Mouse (Mus musculus) left cerebral cortex, postnatal 36 days (tissue): Measurements from ENCODE around the gene Mrpl2. TPM values are rescaled to one million over a fixed set of nuclear protein-coding genes. Genes with fewer than 3 reads are reported as not detected.

Experiments
- DNase-seq, 2 experiments: peaks; one replicate each; pipeline ENCODE4 v3.0.0; 2021 to 2022; ENCODE audit warnings: low spot score in 2 of 2, mixed read lengths in 1 of 2
- intact Hi-C: fragments of 180-260 bp; cut with DNase I; formaldehyde crosslinking; loops from one replicate; pipeline ENCODE4 v1.15.1; 2025
- total RNA-seq, 2 experiments: library from RNA; stranded (reverse); gene quantifications; 2 replicates each; pipeline ENCODE4 v1.2.3; 2021

Gene Mrpl2
- total RNA-seq, 2 experiments from 2014 or later = 52.5 to 54.7 TPM

DNA sequence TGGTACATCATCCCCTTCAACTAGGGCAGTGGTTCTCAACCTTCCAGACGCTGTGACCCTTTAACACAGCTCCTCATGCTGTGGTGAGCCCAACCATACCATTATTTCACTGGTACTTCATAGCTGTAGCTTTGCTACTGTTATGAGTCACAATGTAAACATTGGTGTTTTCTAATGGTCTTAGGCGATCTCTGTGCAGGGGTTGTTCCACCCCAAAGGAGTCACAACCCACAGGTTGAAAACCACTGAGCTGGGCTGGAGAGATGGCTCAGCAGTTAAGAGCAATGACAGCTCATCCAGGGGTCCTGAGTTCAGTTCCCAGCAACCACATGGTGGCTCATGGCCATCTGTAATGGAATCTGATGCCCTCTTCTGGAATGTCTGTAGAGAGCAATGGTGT is 45.4 kb downstream of the Mrpl2 start:
- intact Hi-C loops = no loop called here

DNA sequence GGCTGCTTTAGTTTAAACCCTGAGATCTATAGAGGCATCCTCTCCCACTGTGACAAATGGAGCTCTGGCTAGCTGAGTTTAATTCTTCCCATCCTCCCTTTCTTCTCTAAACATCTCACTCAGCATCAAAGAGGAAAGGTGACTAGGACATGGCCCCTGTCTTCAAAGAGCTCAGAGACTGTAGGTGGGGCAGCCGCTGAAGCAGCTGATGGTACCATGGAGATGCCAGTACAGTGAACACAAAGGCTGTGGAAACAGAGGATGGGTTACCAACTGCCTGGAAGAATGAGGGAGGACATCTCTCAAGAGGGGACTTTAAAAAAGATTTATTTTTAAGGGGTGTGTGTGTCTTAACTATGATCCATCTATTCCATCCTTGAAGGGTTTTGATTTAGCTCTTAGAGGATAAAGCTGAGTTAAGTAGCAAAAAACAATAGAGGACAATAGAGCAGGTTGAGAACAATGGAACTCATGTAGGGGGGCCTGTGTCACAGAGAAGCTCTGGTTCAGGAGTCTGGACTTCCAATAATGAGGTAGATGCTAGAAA is 48.6 kb downstream of the Mrpl2 start:
- intact Hi-C loops = no loop called here
- no peak for DNase-seq

More for the DNA sequence above, 45.4 kb downstream of the Mrpl2 start:
- no peak for DNase-seq

DNA sequence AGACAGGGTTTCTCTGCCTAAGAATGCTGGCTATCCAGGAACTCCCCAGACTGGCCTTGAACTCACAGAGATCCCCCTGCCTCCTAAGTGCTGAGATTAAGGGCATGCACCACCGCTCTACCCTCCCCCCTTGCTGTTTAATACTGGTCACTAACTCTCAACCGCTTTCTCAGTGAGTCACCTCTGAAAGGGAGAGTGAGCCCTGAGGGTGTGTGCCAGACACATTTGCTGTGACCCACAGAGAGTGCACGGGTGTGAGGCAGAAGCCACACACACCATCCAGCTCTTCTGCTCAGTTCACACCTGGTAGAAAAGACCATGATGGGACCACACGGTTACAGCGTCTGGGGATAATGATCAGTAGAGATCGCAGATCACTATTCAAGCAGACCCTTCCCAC is 52.5 kb downstream of the Mrpl2 start:
- intact Hi-C loops = no loop called here
- DNase-seq = no peak

DNA sequence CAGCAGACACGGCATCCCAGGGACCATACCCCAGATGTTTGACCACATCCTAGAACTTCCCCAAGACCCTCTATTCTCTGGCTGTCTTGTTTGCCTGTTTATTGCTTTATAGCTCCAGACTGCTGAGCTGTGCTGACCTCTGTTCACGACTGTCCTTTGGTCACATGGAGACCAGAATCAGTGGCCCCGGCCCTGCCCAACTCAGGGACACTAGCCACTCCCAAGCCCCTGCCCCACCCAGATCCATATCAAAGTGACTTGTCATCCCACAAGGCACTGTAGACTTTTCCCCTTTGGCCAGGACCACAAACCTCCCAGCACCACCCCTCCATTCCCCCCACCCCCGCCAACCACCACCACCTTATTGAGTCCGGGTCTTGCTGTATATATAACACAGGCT is 53.2 kb downstream of the Mrpl2 start:
- intact Hi-C loops = no loop called here
- no peak for DNase-seq

Other genes with a start within 250 kb of the Mrpl2 start
- 1 to 10 TPM; 1.7 to 6.5 TPM for gene Crip3, start 217.3 kb upstream of the Mrpl2 start, total RNA-seq
- under 1 TPM in 1 of 2 experiments, not detected in 1; 0.20 TPM for gene Slc22a7, start 207.8 kb upstream of the Mrpl2 start, total RNA-seq
- 100 to 1,000 TPM; 126 to 139 TPM for gene Ttbk1, start 158.6 kb upstream of the Mrpl2 start, total RNA-seq
- 1 to 10 TPM; 3.5 to 5.4 TPM for gene Dnph1, start 149.5 kb upstream of the Mrpl2 start, total RNA-seq
- gene Cul9, start 99.8 kb upstream of the Mrpl2 start, total RNA-seq = 10 to 100 TPM; 58.8 to 76.6 TPM
- gene Srf, start 90.1 kb upstream of the Mrpl2 start, total RNA-seq = 10 to 100 TPM; 55.6 to 68.4 TPM
- gene Ptk7, start 16.7 kb upstream of the Mrpl2 start, total RNA-seq = 10 to 100 TPM; 10.3 to 11.0 TPM
- gene Klc4, start 207 bp upstream of the Mrpl2 start, total RNA-seq = 10 to 100 TPM; 19.9 to 21.7 TPM
- 10 to 100 TPM; 27.8 to 29.1 TPM for gene Cul7, start 4.1 kb downstream of the Mrpl2 start, total RNA-seq
- gene Rrp36, start 28.1 kb downstream of the Mrpl2 start, total RNA-seq = 10 to 100 TPM; 14.9 to 16.5 TPM
- gene Mea1, start 32.6 kb downstream of the Mrpl2 start, total RNA-seq = 100 to 1,000 TPM; 118 to 128 TPM
- gene Klhdc3, start 34.7 kb downstream of the Mrpl2 start, total RNA-seq = 100 to 1,000 TPM; 188 to 234 TPM
- gene Ppp2r5d, start 58.9 kb downstream of the Mrpl2 start, total RNA-seq = 10 to 100 TPM; 81.9 to 84.7 TPM
- gene Pex6, start 65.2 kb downstream of the Mrpl2 start, total RNA-seq = 10 to 100 TPM; 50.6 to 52.4 TPM
- under 1 TPM; 0.52 TPM for gene Gnmt, start 82.9 kb downstream of the Mrpl2 start, total RNA-seq
- 10 to 100 TPM; 66.6 TPM for gene Cnpy3, start 106.0 kb downstream of the Mrpl2 start, total RNA-seq
- gene Ptcra, start 117.5 kb downstream of the Mrpl2 start, total RNA-seq = under 1 TPM; 0.25 to 0.41 TPM
- 1 to 10 TPM; 6.9 to 7.8 TPM for gene 2310039H08Rik, start 126.4 kb downstream of the Mrpl2 start, total RNA-seq
- 10 to 100 TPM; 40.6 to 46.6 TPM for gene Rpl7l1, start 136.4 kb downstream of the Mrpl2 start, total RNA-seq
- gene Bicral, start 212.3 kb downstream of the Mrpl2 start, total RNA-seq = 10 to 100 TPM; 52.7 to 58.5 TPM
- 10 to 100 TPM; 33.4 to 37.6 TPM for gene Tbcc, start 244.5 kb downstream of the Mrpl2 start, total RNA-seq